ENCODE assay signal across 9 mouse cellular contexts in the genomic region with DNA sequence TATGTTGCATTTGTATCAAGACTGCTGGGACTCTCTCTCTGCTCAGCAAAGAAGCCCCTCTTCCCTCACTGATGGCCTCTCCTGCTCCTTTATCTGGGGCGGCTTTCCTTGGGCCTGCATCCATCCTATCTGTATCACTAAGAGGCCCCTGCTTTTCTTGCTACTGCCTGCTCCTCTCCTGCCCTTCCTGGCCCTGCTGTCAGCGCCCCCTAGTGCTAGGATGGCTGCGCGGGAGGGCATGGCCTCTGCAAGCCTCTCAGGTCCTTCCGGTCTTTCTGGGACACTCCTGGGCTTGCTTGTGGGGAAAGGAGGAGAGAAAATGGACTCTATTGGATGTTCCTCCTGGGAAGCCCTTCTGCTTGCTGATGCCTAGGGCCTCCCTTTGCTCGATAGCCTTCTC. TPM values are rescaled to one million over a fixed set of nuclear protein-coding genes. Genes with fewer than 3 reads are reported as not detected.
A peak's percentile ranks its signal among the peaks of the same experiment; 100 is the strongest.
DNase-seq lines count a peak whose midpoint lies in the region; ATAC-seq and TF ChIP-seq lines count a peak whose summit lies in the region.
"Had no signal": no experiment of that assay in that cellular context is flagged by ENCODE, and none has a peak within 500 bp of the region (broad histone marks: within the 10 kb centered on the region; RNA-seq: fewer than 3 reads in every experiment).

No protein-coding gene starts in this region.

- whole genome bisulfite sequencing in kidney, embryonic 14.5 days, result 19% methylated on average over 5 of the region's 6 CpGs
- 11% methylated on average over 6 of the region's 6 CpGs for WGBS in heart, postnatal 0 days
- 10% methylated on average over 6 of the region's 6 CpGs for WGBS in liver, embryonic 11.5 days

- ATAC-seq in kidney, embryonic 14.5 days (ENCODE audit: low FRiP score, low TSS enrichment), result no peak
- ATAC-seq in common myeloid progenitor, adult 5-6 weeks (replicated peaks; ENCODE audit: low read depth, poor library complexity, severe bottlenecking), result peak; percentile 87
- peak; percentile 59 for ATAC-seq in heart, postnatal 0 days (ENCODE audit: insufficient read depth, low read depth)
- peak; percentile 76 for ATAC-seq in liver, embryonic 11.5 days (replicated peaks; ENCODE audit: low FRiP score)
- ATAC-seq in neutrophil, adult 5-6 weeks (ENCODE audit: extremely low read depth, insufficient number of reproducible peaks, low FRiP score, poor library complexity, severe bottlenecking), result peak; percentile 30; the same call in 1 of the 2 replicates

- H3K4me1 ChIP-seq in kidney, embryonic 14.5 days (ENCODE audit: control insufficient read depth, insufficient read depth, low read length), result peaks cover 52% of the 10 kb centered on the region
- H3K4me1 ChIP-seq in heart, postnatal 0 days (ENCODE audit: control insufficient read depth, insufficient read depth), result no peaks in the 10 kb centered on the region
- H3K4me1 ChIP-seq in liver, embryonic 11.5 days (replicated peaks; ENCODE audit: control insufficient read depth, insufficient read depth, low read length), result peaks cover 40% of the 10 kb centered on the region

- H3K9ac ChIP-seq in kidney, embryonic 14.5 days (ENCODE audit: low read depth, low read length), result no peak overlapping the region
- H3K9ac ChIP-seq in heart, postnatal 0 days (replicated peaks; ENCODE audit: low read depth, low read length), result no peak overlapping the region
- H3K9ac ChIP-seq in liver, embryonic 11.5 days (ENCODE audit: low read depth, low read length), result no peak overlapping the region
- H3K9ac ChIP-seq: neural tube, embryonic 12.5 days had no signal

- no peak overlapping the region for H3K4me2 ChIP-seq in kidney, embryonic 14.5 days (replicated peaks; ENCODE audit: low read depth, low read length)
- no peak overlapping the region for H3K4me2 ChIP-seq in heart, postnatal 0 days (ENCODE audit: low read depth, low read length)
- no peak overlapping the region for H3K4me2 ChIP-seq in liver, embryonic 11.5 days
- H3K4me2 ChIP-seq: neural tube, embryonic 12.5 days had no signal

- no peak overlapping the region for H3K4me3 ChIP-seq in kidney, embryonic 14.5 days (ENCODE audit: low read length)
- no peak overlapping the region for H3K4me3 ChIP-seq in heart, postnatal 0 days (ENCODE audit: low read depth, low read length)
- no peak overlapping the region for H3K4me3 ChIP-seq in liver, embryonic 11.5 days (ENCODE audit: low read depth, low read length)
- H3K4me3 ChIP-seq: neural tube, embryonic 12.5 days had no signal

- no peak overlapping the region for H3K27ac ChIP-seq in kidney, embryonic 14.5 days (ENCODE audit: low read depth, low read length)
- H3K27ac ChIP-seq in heart, postnatal 0 days (ENCODE audit: low read depth), result no peak overlapping the region
- H3K27ac ChIP-seq in liver, embryonic 11.5 days (ENCODE audit: low read depth, low read length), result no peak overlapping the region
- H3K27ac ChIP-seq: neural tube, embryonic 12.5 days had no signal

- peak; percentile 96 for TF ChIP-seq CTCF in heart, postnatal 0 days (IDR thresholded peaks at IDR 0.05; ENCODE audit: low read depth)

- peak; percentile 86 for DNase-seq in kidney, adult 18-20 months
- DNase-seq in ZHBTc4 (ENCODE audit: low read depth, low spot score), result peak; percentile 83
- no peak for DNase-seq in heart, postnatal 0 days (ENCODE audit: low spot score)
- peak; percentile 82 for DNase-seq in liver, embryonic 11.5 days (ENCODE audit: low spot score)
- DNase-seq in thymus, postnatal 25 days, result peak; percentile 77

- no peak for TF ChIP-seq EP300 in heart, postnatal 0 days (IDR thresholded peaks at IDR 0.05; ENCODE audit: low read depth)

- H3K9me3 ChIP-seq in kidney, embryonic 14.5 days (ENCODE audit: control insufficient read depth, low read length), result no peaks in the 10 kb centered on the region
- no peaks in the 10 kb centered on the region for H3K9me3 ChIP-seq in heart, postnatal 0 days (replicated peaks; ENCODE audit: control insufficient read depth, low read length)
- H3K9me3 ChIP-seq in liver, embryonic 11.5 days (ENCODE audit: control insufficient read depth, low read length), result no peaks in the 10 kb centered on the region
- H3K9me3 ChIP-seq: neural tube, embryonic 12.5 days had no signal

- H3K36me3 ChIP-seq in kidney, embryonic 14.5 days (ENCODE audit: control insufficient read depth, insufficient read depth, low read length), result no peaks in the 10 kb centered on the region
- no peaks in the 10 kb centered on the region for H3K36me3 ChIP-seq in heart, postnatal 0 days (replicated peaks; ENCODE audit: control insufficient read depth, insufficient read depth, low read length)
- H3K36me3 ChIP-seq in liver, embryonic 11.5 days (ENCODE audit: control insufficient read depth, insufficient read depth, low read length), result no peaks in the 10 kb centered on the region
- H3K36me3 ChIP-seq: neural tube, embryonic 12.5 days had no signal

- H3K27me3 ChIP-seq in kidney, embryonic 14.5 days (ENCODE audit: control insufficient read depth, insufficient read depth, low read length), result peaks cover 6% of the 10 kb centered on the region
- peaks cover 65% of the 10 kb centered on the region for H3K27me3 ChIP-seq in heart, postnatal 0 days (ENCODE audit: control insufficient read depth, insufficient read depth, low read length)
- H3K27me3 ChIP-seq in liver, embryonic 11.5 days (replicated peaks; ENCODE audit: control insufficient read depth, insufficient read depth, low read length), result peaks cover 51% of the 10 kb centered on the region

RNA-seq across cellular contexts. Expression of gene Tbx2, which starts 9.2 kb away (rescaled TPM):
- polyA plus RNA-seq in kidney, embryonic 14.5 days (2014; fragmentation: Nextera tagmentation; extraction: Ambion mirVana), result 18.2 and 19.8 TPM in 2 replicates
- total RNA-seq in common myeloid progenitor, adult 5-6 weeks (2017), result 0.05 TPM in 1 of 2 replicates, not detected in the other
- total RNA-seq in heart, postnatal 0 days (2014; rRNA removed; ENCODE audit: low replicate concordance), result 8.5 and 12.0 TPM in 2 replicates
- 1.3 TPM in 2 replicates for polyA plus RNA-seq in heart, postnatal 0 days (2015; fragmentation: Nextera tagmentation; extraction: Ambion mirVana)
- polyA plus RNA-seq in liver, embryonic 11.5 days (2014; fragmentation: Nextera tagmentation; extraction: Ambion mirVana), result 2.7 and 3.2 TPM in 2 replicates
- total RNA-seq in neutrophil, adult 5-6 weeks (2017), result 0.12 and 0.25 TPM in 2 replicates

RNA-seq across cellular contexts. Expression of gene Gm11444, which starts 27.0 kb away (rescaled TPM):
- polyA plus RNA-seq in kidney, embryonic 14.5 days (2014; fragmentation: Nextera tagmentation; extraction: Ambion mirVana), result not detected in 2 replicates
- total RNA-seq in common myeloid progenitor, adult 5-6 weeks (2017), result not detected in 2 replicates
- not detected in 2 replicates for total RNA-seq in heart, postnatal 0 days (2014; rRNA removed; ENCODE audit: low replicate concordance)
- polyA plus RNA-seq in heart, postnatal 0 days (2015; fragmentation: Nextera tagmentation; extraction: Ambion mirVana), result not detected in 2 replicates
- polyA plus RNA-seq in liver, embryonic 11.5 days (2014; fragmentation: Nextera tagmentation; extraction: Ambion mirVana), result not detected in 2 replicates
- not detected in 2 replicates for total RNA-seq in neutrophil, adult 5-6 weeks (2017)
- polyA plus RNA-seq: neural tube, embryonic 12.5 days had no signal
